Comparison of ENCODE assay signal across 9 mouse cellular contexts in the genomic region with DNA sequence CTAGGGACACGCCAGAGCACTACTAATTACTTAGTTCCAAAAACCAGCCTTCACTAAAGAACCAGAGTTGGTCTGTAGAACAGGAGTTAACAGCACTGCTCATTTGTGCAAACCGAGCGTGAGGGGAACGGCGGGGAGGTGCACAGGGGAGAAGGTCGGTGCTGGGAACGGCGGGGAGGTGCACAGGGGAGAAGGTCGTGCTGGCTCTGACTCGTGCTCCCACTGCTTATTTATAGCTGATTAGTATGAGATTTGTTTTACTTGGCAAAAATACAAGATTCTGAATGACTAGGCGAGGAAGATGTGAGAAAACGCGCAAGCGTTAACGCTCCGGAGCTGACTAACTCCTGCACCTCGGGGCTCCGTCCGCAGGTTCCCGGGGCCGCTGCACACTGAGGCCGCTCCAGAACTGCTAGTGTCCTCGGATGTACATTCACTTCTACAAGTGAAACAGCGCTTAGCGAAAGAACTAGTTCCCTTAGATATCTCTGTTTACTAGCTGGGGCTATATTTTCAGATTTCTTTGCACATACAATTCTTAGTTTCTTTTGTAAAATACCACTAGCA.
DNase-seq lines count a peak whose midpoint lies in the region; ATAC-seq and TF ChIP-seq lines count a peak whose summit lies in the region.
"Had no signal": no experiment of that assay in that cellular context is flagged by ENCODE, and none has a peak within 500 bp of the region (broad histone marks: within the 10 kb centered on the region; RNA-seq: fewer than 3 reads in every experiment).

No protein-coding gene starts in this region.

- 32% methylated on average over 25 of the region's 25 CpGs for WGBS in heart, adult 2 months
- 46% methylated on average over 25 of the region's 25 CpGs for WGBS in lung, adult 2 months
- WGBS in liver, embryonic 11.5 days: 78% methylated on average over 25 of the region's 25 CpGs

- peak; percentile 32 to 34 for DNase-seq in heart, adult 2 months
- DNase-seq in heart, postnatal 25 days (ENCODE audit: low spot score): no peak
- DNase-seq in heart, postnatal 10 days: peak; percentile 29 to 41
- DNase-seq in lung, adult 2 months: peak; percentile 38
- DNase-seq in urinary bladder, postnatal 14 days (ENCODE audit: low spot score): peak; percentile 42
- no peak for DNase-seq in embryo, embryonic 11 days
- no peak for DNase-seq in liver, embryonic 11.5 days (ENCODE audit: low spot score)
- DNase-seq in cerebellum, adult 9-11 months: no peak

- H3K79me2 ChIP-seq in heart, adult 2 months (replicated peaks; ENCODE audit: control insufficient read depth, insufficient read depth, low read length): no peaks in the 10 kb centered on the region; the same call in 1 of the 2 replicates

- no peak for ATAC-seq in liver, embryonic 11.5 days (replicated peaks; ENCODE audit: low FRiP score)

- no peaks in the 10 kb centered on the region for H3K27me3 ChIP-seq in heart, adult 2 months (ENCODE audit: control insufficient read depth, insufficient read depth, low read length)
- H3K27me3 ChIP-seq in liver, embryonic 11.5 days (replicated peaks; ENCODE audit: control insufficient read depth, insufficient read depth, low read length): no peaks in the 10 kb centered on the region

- intact Hi-C loops in heart, adult 2 months (cut with DNase I): no loop called here
- intact Hi-C loops in heart, postnatal 25 days (cut with DNase I): loop anchor here (5.0 kb wide), 1 partner anchor 139 kb away; no protein-coding TSS in a partner anchor
- intact Hi-C loops in heart, postnatal 10 days (cut with DNase I): no loop called here

- H3K27ac ChIP-seq in heart, adult 2 months: peak overlapping the region; percentile 27
- H3K27ac ChIP-seq in liver, embryonic 11.5 days (ENCODE audit: low read depth, low read length): no peak overlapping the region
- H3K27ac ChIP-seq: macrophage had no signal

- no peak overlapping the region for H3K9ac ChIP-seq in heart, adult 2 months (ENCODE audit: low read depth, low read length)
- no peak overlapping the region for H3K9ac ChIP-seq in liver, embryonic 11.5 days (ENCODE audit: low read depth, low read length)

- no peak for TF ChIP-seq POLR2A in heart, adult 2 months (IDR thresholded peaks at IDR 0.05; ENCODE audit: insufficient read depth, low read depth, low read length)
- no peak for TF ChIP-seq POLR2A in lung, adult 2 months (IDR thresholded peaks at IDR 0.05; ENCODE audit: borderline replicate concordance, extremely low read depth, low read depth, low read length)

- no peaks in the 10 kb centered on the region for H3K9me3 ChIP-seq in liver, embryonic 11.5 days (ENCODE audit: control insufficient read depth, low read length)

- H3K4me3 ChIP-seq in heart, adult 2 months: peak overlapping the region; percentile 3
- H3K4me3 ChIP-seq in lung, adult 2 months (replicated peaks; ENCODE audit: extremely low read depth, low read depth, low read length): peak overlapping the region; percentile 39
- no peak overlapping the region for H3K4me3 ChIP-seq in liver, embryonic 11.5 days (ENCODE audit: low read depth, low read length)

- peaks cover 13% of the 10 kb centered on the region for H3K36me3 ChIP-seq in heart, adult 2 months (ENCODE audit: control insufficient read depth, insufficient read depth, low read length)
- H3K36me3 ChIP-seq in liver, embryonic 11.5 days (ENCODE audit: control insufficient read depth, insufficient read depth, low read length): no peaks in the 10 kb centered on the region

- peaks cover 4% of the 10 kb centered on the region for H3K4me1 ChIP-seq in heart, adult 2 months (ENCODE audit: control insufficient read depth, insufficient read depth, low read length)
- no peaks in the 10 kb centered on the region; the same call in 1 of the 2 replicates for H3K4me1 ChIP-seq in lung, adult 2 months (ENCODE audit: control insufficient read depth, insufficient read depth, low read length)
- no peaks in the 10 kb centered on the region for H3K4me1 ChIP-seq in liver, embryonic 11.5 days (replicated peaks; ENCODE audit: control insufficient read depth, insufficient read depth, low read length)

- no peak overlapping the region for H3K4me2 ChIP-seq in liver, embryonic 11.5 days

- no peak for TF ChIP-seq EP300 in heart, adult 2 months (IDR thresholded peaks at IDR 0.05; ENCODE audit: insufficient read depth, low read depth, low read length)

- no peak for TF ChIP-seq CTCF in heart, adult 2 months (IDR thresholded peaks at IDR 0.05)
- TF ChIP-seq CTCF in lung, adult 2 months (IDR thresholded peaks at IDR 0.05; ENCODE audit: insufficient read depth, low read length): no peak

Comparison
In these comparisons a context has a peak if more than half of its experiments do, and no peak if none do; other contexts are left out.
1. DNase-seq: peak in heart, adult 2 months (2 of 2), heart, postnatal 10 days (2 of 2), lung, adult 2 months (single experiment) and urinary bladder, postnatal 14 days (single experiment); none in heart, postnatal 25 days (single experiment), embryo, embryonic 11 days (single experiment), liver, embryonic 11.5 days (single experiment) and cerebellum, adult 9-11 months (single experiment).